Mouse (Mus musculus): Measurements from ENCODE around the gene Dcaf10. TPM values are rescaled to one million over a fixed set of nuclear protein-coding genes. Genes with fewer than 3 reads are reported as not detected.

The Dcaf10 gene
- total and polyA plus RNA-seq, 3 experiments, result 13.8 to 28.8 (median 18.0) TPM

DNA sequence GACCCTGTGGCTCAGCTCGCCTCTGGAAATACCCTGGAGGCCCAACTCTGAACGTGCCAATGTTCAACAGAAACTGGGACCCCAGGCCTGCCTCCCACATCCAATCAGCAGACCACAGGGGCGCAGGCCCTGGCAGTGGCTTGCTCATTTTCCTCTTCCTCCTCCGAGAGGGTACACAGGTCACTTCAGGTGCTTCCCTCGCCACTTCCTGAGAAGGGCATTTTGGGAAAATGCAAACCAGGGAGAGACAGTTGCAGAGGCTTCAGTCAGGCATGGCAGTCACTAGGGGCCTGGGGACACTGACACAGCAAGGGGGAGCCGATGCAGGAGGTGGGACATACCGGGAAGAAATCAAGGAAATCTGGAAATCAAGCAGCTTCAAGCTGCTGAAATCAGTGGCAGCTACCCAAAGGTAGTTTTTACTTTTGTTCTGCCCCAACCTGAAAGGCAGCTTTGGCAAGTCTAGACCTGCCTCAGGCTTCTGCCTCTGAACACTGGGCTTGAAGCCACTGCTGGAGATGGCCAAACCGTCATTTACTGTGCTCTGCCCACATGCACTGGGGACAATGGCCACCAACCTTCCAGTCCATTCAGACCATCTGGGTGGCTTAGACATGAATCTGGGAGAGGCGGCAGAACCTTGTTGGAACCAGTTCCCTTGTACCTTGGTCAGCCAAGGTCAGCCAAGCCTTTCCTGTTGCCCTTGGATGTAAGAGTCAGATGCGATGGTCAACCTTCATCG, 79.8 kb downstream of the Dcaf10 start:
- TF ChIP-seq GATA1 (IDR thresholded peaks at IDR 0.05; ENCODE audit: borderline replicate concordance, low read length), result no peak
- DNase-seq (ENCODE audit: low spot score) (no peak), ATAC-seq (ENCODE audit: extremely low read depth, insufficient number of reproducible peaks, low FRiP score, poor library complexity, severe bottlenecking) (no peak)
- Histone ChIP-seq H3K4me1 (ENCODE audit: insufficient read depth, low read depth, low read length) (peaks cover 17% of the 10 kb centered on the region), H3K9me3 (replicated peaks) (no peaks in the 10 kb centered on the region), H3K4me3 (ENCODE audit: low read depth, low read length) (no peak overlapping the region), H3K27me3 (ENCODE audit: insufficient read depth, low read length) (peaks cover 49% of the 10 kb centered on the region), H3K36me3 (replicated peaks) (no peaks in the 10 kb centered on the region)

DNA sequence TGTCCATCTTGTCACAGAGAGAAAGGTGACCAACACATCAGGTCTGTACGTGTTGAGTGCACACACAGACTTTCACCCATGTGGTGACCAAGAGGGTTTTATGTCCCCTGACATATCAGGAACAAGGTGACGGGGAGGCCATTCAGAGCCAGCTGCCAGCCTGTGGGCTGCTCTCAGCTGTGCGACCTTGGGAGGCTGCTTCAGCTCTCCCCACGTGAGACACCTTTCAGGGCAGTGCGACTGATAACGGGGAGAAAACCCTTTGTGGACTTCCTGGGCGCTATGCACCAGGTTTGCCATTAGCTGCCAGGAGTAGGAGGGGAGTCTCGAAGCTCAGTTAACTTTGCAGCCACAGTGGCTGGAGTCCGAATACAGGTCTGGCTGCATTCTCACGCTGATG, 80.7 kb downstream of the Dcaf10 start:
- ATAC-seq (ENCODE audit: extremely low read depth, insufficient number of reproducible peaks, low FRiP score, poor library complexity, severe bottlenecking), result no peak
- no peaks in the 10 kb centered on the region for H3K36me3 ChIP-seq (replicated peaks)

DNA sequence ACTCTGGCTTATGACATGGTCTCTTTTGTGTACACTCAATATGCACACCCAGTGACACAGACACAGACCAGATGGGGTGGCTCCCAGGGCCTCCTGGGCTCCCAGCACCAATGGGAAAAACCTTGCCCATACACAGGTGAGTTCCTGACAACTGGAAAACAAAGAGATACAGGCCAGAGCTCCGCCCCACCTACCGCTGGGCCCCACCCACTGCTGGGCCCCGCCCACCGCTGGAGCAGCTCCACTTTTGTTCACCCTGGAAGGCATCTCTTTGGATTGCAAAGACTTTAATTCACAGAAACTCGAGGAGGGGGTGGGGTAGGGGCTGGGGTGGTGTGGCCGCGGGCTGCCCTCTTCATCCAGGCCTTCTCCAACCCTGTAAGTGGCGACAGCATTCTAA, 81.5 kb downstream of the Dcaf10 start:
- H3K27me3 ChIP-seq (ENCODE audit: insufficient read depth, low read length), result peaks cover 55% of the 10 kb centered on the region
- H3K4me3 ChIP-seq (ENCODE audit: low read depth, low read length), result no peak overlapping the region
- H3K36me3 ChIP-seq (replicated peaks), result no peaks in the 10 kb centered on the region
- no peaks in the 10 kb centered on the region for H3K9me3 ChIP-seq (replicated peaks)
- no peak for ATAC-seq (ENCODE audit: extremely low read depth, insufficient number of reproducible peaks, low FRiP score, poor library complexity, severe bottlenecking)
- TF ChIP-seq CTCF (IDR thresholded peaks at IDR 0.05; ENCODE audit: low read depth, low read length), result no peak
- no peak for TF ChIP-seq POLR2AphosphoS5 (IDR thresholded peaks at IDR 0.05; ENCODE audit: insufficient replicate concordance, low read depth, low read length)
- TF ChIP-seq GATA1 (IDR thresholded peaks at IDR 0.05; ENCODE audit: borderline replicate concordance, low read length), result no peak
- no peak for TF ChIP-seq TAL1 (conservative IDR thresholded peaks at IDR 0.05; ENCODE audit: low read depth, low read length)
- no peak for TF ChIP-seq GATA2 (IDR thresholded peaks at IDR 0.05; ENCODE audit: borderline replicate concordance, low read depth, low read length)
- DNase-seq (ENCODE audit: low spot score), result no peak
- H3K4me1 ChIP-seq (ENCODE audit: insufficient read depth, low read depth, low read length), result peaks cover 5% of the 10 kb centered on the region

More for the DNA sequence above, 80.7 kb downstream of the Dcaf10 start:
- TF ChIP-seq TAL1 (conservative IDR thresholded peaks at IDR 0.05; ENCODE audit: low read depth, low read length), result no peak
- peaks cover 51% of the 10 kb centered on the region for H3K27me3 ChIP-seq (ENCODE audit: insufficient read depth, low read length)
- H3K4me3 ChIP-seq (ENCODE audit: low read depth, low read length), result no peak overlapping the region
- no peak for DNase-seq (ENCODE audit: low spot score)
- H3K9me3 ChIP-seq (replicated peaks), result no peaks in the 10 kb centered on the region
- peaks cover 12% of the 10 kb centered on the region for H3K4me1 ChIP-seq (ENCODE audit: insufficient read depth, low read depth, low read length)

DNA sequence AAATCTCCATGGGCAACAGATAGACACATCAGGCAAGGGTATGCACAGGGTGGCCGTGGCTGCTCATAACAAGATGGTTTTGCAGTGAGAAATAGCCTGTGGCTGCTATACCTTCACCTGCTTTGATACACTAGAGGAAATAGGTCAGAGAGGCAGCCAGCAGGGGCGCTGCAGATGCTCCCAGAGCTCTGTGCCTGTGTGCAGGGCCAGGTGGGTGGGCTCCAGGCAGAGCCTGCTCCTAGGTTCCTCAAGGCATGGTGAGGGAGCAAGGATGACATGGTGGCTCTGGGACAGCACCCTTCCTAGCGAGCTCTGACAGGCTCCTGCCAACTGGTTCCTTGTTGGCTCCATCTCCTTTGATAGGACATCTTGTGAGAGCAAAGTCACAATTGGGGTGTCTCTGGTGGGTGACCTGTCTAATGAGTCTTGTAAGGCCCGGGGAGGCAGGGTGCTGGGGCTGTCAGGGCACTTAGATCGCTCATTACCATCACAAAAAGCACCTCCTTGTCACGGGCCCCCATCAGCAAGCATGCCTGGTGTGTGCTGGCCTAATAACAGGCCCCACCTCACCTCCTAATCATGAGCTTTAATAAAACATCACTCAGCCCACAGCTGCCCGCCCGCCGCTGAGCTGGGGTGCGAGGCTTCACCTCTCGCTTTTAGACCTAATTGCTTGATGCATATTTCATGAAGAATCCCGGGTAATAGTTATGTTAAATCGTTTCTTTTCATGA, 85.0 kb downstream of the Dcaf10 start:
- H3K9me3 ChIP-seq (replicated peaks), result no peaks in the 10 kb centered on the region
- peaks cover 52% of the 10 kb centered on the region for H3K27me3 ChIP-seq (ENCODE audit: insufficient read depth, low read length)
- peaks cover 3% of the 10 kb centered on the region; the same call in 1 of the 2 replicates for H3K4me1 ChIP-seq (ENCODE audit: insufficient read depth, low read depth, low read length)
- no peak overlapping the region for H3K4me3 ChIP-seq (ENCODE audit: low read depth, low read length)
- TF ChIP-seq GATA1 (IDR thresholded peaks at IDR 0.05; ENCODE audit: borderline replicate concordance, low read length) (no peak), POLR2AphosphoS5 (IDR thresholded peaks at IDR 0.05; ENCODE audit: insufficient replicate concordance, low read depth, low read length) (no peak), GATA2 (IDR thresholded peaks at IDR 0.05; ENCODE audit: borderline replicate concordance, low read depth, low read length) (no peak), TAL1 (conservative IDR thresholded peaks at IDR 0.05; ENCODE audit: low read depth, low read length) (no peak), CTCF (IDR thresholded peaks at IDR 0.05; ENCODE audit: low read depth, low read length) (no peak)
- no peaks in the 10 kb centered on the region for H3K36me3 ChIP-seq (replicated peaks)
- no peak for DNase-seq (ENCODE audit: low spot score)
- no peak for ATAC-seq (ENCODE audit: extremely low read depth, insufficient number of reproducible peaks, low FRiP score, poor library complexity, severe bottlenecking)

Other genes with a start within 250 kb of the Dcaf10 start
- 106 and 135 TPM in 2 replicates for gene Tomm5, start 234.0 kb upstream of the Dcaf10 start, total RNA-seq (2014; fragmentation: Nextera tagmentation)
- gene Tomm5, start 234.0 kb upstream of the Dcaf10 start, total RNA-seq (2017), result 291 and 355 TPM in 2 replicates
- 127 and 156 TPM in 2 replicates for gene Tomm5, start 234.0 kb upstream of the Dcaf10 start, polyA plus RNA-seq (2012)
- 20.8 and 30.5 TPM in 2 replicates for gene Frmpd1, start 157.2 kb upstream of the Dcaf10 start, total RNA-seq (2014; fragmentation: Nextera tagmentation)
- 22.5 and 23.2 TPM in 2 replicates for gene Frmpd1, start 157.2 kb upstream of the Dcaf10 start, total RNA-seq (2017)
- gene Frmpd1, start 157.2 kb upstream of the Dcaf10 start, polyA plus RNA-seq (2012), result 8.3 and 9.2 TPM in 2 replicates
- gene Trmt10b, start 45.0 kb upstream of the Dcaf10 start, total RNA-seq (2014; fragmentation: Nextera tagmentation), result 29.0 and 31.0 TPM in 2 replicates
- gene Trmt10b, start 45.0 kb upstream of the Dcaf10 start, total RNA-seq (2017), result 22.8 and 23.4 TPM in 2 replicates
- gene Trmt10b, start 45.0 kb upstream of the Dcaf10 start, polyA plus RNA-seq (2012), result 1.7 and 2.0 TPM in 2 replicates
- gene Exosc3, start 631 bp downstream of the Dcaf10 start, total RNA-seq (2014; fragmentation: Nextera tagmentation), result 70.5 and 82.3 TPM in 2 replicates
- gene Exosc3, start 631 bp downstream of the Dcaf10 start, total RNA-seq (2017), result 240 and 278 TPM in 2 replicates
- 125 and 148 TPM in 2 replicates for gene Exosc3, start 631 bp downstream of the Dcaf10 start, polyA plus RNA-seq (2012)
- gene Slc25a51, start 66.7 kb downstream of the Dcaf10 start, total RNA-seq (2014; fragmentation: Nextera tagmentation), result 72.4 and 84.0 TPM in 2 replicates
- 42.0 and 46.4 TPM in 2 replicates for gene Slc25a51, start 66.7 kb downstream of the Dcaf10 start, total RNA-seq (2017)
- 20.2 and 33.5 TPM in 2 replicates for gene Slc25a51, start 66.7 kb downstream of the Dcaf10 start, polyA plus RNA-seq (2012)
- gene Shb, start 190.4 kb downstream of the Dcaf10 start, total RNA-seq (2014; fragmentation: Nextera tagmentation), result not detected in 2 replicates
- not detected in 2 replicates for gene Shb, start 190.4 kb downstream of the Dcaf10 start, total RNA-seq (2017)
- not detected in 2 replicates for gene Shb, start 190.4 kb downstream of the Dcaf10 start, polyA plus RNA-seq (2012)

All from G1E (cell line).